Mouse (Mus musculus) bone marrow, adult 2 months (tissue): Measurements from ENCODE around the gene Mier3.

Experiments
- CTCF ChIP-seq: fragments of 200-500 bp; IDR thresholded peaks from 2 replicates; pipeline ENCODE4 v1.5.1; 2011; ENCODE audit warnings: low read length, control low read depth; ENCODE audit not compliant: control insufficient read depth, insufficient read depth
- POLR2A ChIP-seq: fragments of 200-500 bp; IDR thresholded peaks from 2 replicates; pipeline ENCODE4 v1.6.1; 2011; ENCODE audit warnings: low read depth, mild to moderate bottlenecking, control low read depth, low read length, borderline replicate concordance; ENCODE audit not compliant: control insufficient read depth

DNA sequence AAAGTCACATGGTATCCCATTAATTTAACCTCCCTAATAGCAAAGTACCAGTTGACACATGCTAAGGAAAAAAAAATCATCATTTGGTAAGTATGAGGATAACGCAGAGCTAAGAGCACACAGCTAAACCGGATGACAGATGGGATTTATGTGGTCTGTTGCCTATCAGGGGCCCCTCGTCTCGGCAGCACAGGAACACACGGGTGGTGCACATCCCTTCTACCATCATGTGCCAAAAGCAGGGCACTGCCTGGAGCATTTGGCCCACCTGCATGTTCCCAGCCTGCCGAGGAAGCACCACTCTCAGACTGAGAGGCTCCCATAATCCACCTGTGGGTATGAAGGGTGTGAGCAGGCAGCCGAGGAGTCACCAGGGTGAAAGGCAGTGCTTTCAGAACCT is 64.4 kb downstream of the Mier3 start:
- TF ChIP-seq POLR2A (no peak), CTCF (no peak)
